Mouse (Mus musculus) neural tube, embryonic 13.5 days (tissue): ENCODE measurements around the gene Gm10053. TPM values are rescaled to one million over a fixed set of nuclear protein-coding genes. Genes with fewer than 3 reads are reported as not detected.

Experiments
- ATAC-seq: fragments of 200-750 bp; cut with Nextera tagmentation; 2 replicates; pipeline ENCODE4 v1.8.0; 2017; ENCODE audit warnings: low read depth, mild to moderate bottlenecking, moderate TSS enrichment, moderate library complexity
- H3K27ac ChIP-seq: fragments of 300-500 bp; sonication (generic); replicated peaks from 2 replicates; pipeline ENCODE4 v1.5.1; 2015; ENCODE audit warnings: moderate library complexity, mild to moderate bottlenecking, inconsistent platforms
- H3K27me3 ChIP-seq: fragments of 300-500 bp; sonication (generic); 2 replicates; pipeline ENCODE4 v1.6.1; 2015; ENCODE audit warnings: mild to moderate bottlenecking, inconsistent platforms
- H3K36me3 ChIP-seq: fragments of 300-500 bp; sonication (generic); 2 replicates; pipeline ENCODE4 v1.6.1; 2015; ENCODE audit warnings: mild to moderate bottlenecking, inconsistent platforms
- H3K4me1 ChIP-seq: fragments of 300-500 bp; sonication (generic); replicated peaks from 2 replicates; pipeline ENCODE4 v1.6.1; 2015; ENCODE audit warnings: inconsistent platforms
- H3K4me2 ChIP-seq: fragments of 300-500 bp; sonication (generic); 2 replicates; pipeline ENCODE4 v1.6.1; 2015; ENCODE audit warnings: inconsistent platforms, mild to moderate bottlenecking, moderate library complexity
- H3K4me3 ChIP-seq: fragments of 300-500 bp; sonication (generic); 2 replicates; pipeline ENCODE4 v1.5.1; 2015; ENCODE audit warnings: mild to moderate bottlenecking, inconsistent platforms
- H3K9ac ChIP-seq: fragments of 300-500 bp; sonication (generic); 2 replicates; pipeline ENCODE4 v1.6.1; 2015; ENCODE audit warnings: moderate library complexity, mild to moderate bottlenecking, inconsistent platforms
- H3K9me3 ChIP-seq: fragments of 300-500 bp; sonication (generic); 2 replicates; pipeline ENCODE4 v1.6.1; 2016; ENCODE audit warnings: inconsistent platforms
- WGBS: fragments of 180-500 bp; shearing (Covaris S2); methylation state at CpG from one replicate; pipeline ENCODE4 v1.1.7; 2015; 5-methylcytosine and 5-hydroxymethylcytosine counted together
- polyA plus RNA-seq: library from polyadenylated mRNA; unstranded; fragments of >200 nt; fragmentation: Nextera tagmentation; extraction: Ambion mirVana; gene quantifications from 2 replicates; pipeline ENCODE4 v1.2.1, GENCODE M21; 2015

Gene Gm10053
- polyA plus RNA-seq, 1 experiment from 2014 or later = 307 TPM

- peaks cover 72% of the 10 kb centered on the region for H3K27me3 ChIP-seq
- peaks cover 24% of the 10 kb centered on the region for H3K4me1 ChIP-seq
- no peaks in the 10 kb centered on the region for H3K36me3 ChIP-seq
- no peak overlapping the region for H3K4me2 ChIP-seq
- H3K4me3 ChIP-seq = no peak overlapping the region
- whole genome bisulfite sequencing = 6% methylated on average over 2 of the region's 2 CpGs
- no peak for ATAC-seq
- no peaks in the 10 kb centered on the region for H3K9me3 ChIP-seq
- H3K9ac ChIP-seq = no peak overlapping the region
- H3K27ac ChIP-seq = no peak overlapping the region
These were observed 26.8 kb downstream of the Gm10053 start for GRCm38 (mm10) chr19:24902256-24902655.

- no peak overlapping the region for H3K4me2 ChIP-seq
- H3K4me1 ChIP-seq = peaks cover 19% of the 10 kb centered on the region
- no peak for ATAC-seq
- H3K9ac ChIP-seq = no peak overlapping the region
- H3K27ac ChIP-seq = no peak overlapping the region
- no peaks in the 10 kb centered on the region for H3K9me3 ChIP-seq
- no peaks in the 10 kb centered on the region for H3K36me3 ChIP-seq
- WGBS = 66% methylated on average over 2 of the region's 2 CpGs
- peaks cover 67% of the 10 kb centered on the region for H3K27me3 ChIP-seq
- H3K4me3 ChIP-seq = no peak overlapping the region
These were observed 27.3 kb downstream of the Gm10053 start for GRCm38 (mm10) chr19:24902821-24903220.

GRCm38 (mm10) chr19:24907655-24908054 lies 32.2 kb downstream of the Gm10053 start:
- no peak overlapping the region for H3K27ac ChIP-seq
- H3K36me3 ChIP-seq = no peaks in the 10 kb centered on the region
- no peak overlapping the region for H3K4me2 ChIP-seq
- H3K4me3 ChIP-seq = no peak overlapping the region
- 96% methylated on average over 6 of the region's 6 CpGs for WGBS
- peaks cover 21% of the 10 kb centered on the region for H3K27me3 ChIP-seq
- no peaks in the 10 kb centered on the region for H3K4me1 ChIP-seq
- ATAC-seq = no peak
- H3K9me3 ChIP-seq = no peaks in the 10 kb centered on the region
- no peak overlapping the region for H3K9ac ChIP-seq

GRCm38 (mm10) chr19:24908385-24909155 lies 33.1 kb downstream of the Gm10053 start:
- H3K4me1 ChIP-seq = no peaks in the 10 kb centered on the region
- H3K4me2 ChIP-seq = no peak overlapping the region
- H3K36me3 ChIP-seq = no peaks in the 10 kb centered on the region
- H3K9me3 ChIP-seq = no peaks in the 10 kb centered on the region
- 91% methylated on average over 3 of the region's 3 CpGs for WGBS
- peaks cover 12% of the 10 kb centered on the region for H3K27me3 ChIP-seq
- no peak for ATAC-seq
- H3K27ac ChIP-seq = no peak overlapping the region
- H3K4me3 ChIP-seq = no peak overlapping the region
- no peak overlapping the region for H3K9ac ChIP-seq

- no peak overlapping the region for H3K27ac ChIP-seq
- H3K9ac ChIP-seq = no peak overlapping the region
- ATAC-seq = no peak
- no peaks in the 10 kb centered on the region for H3K9me3 ChIP-seq
- H3K36me3 ChIP-seq = peaks cover 23% of the 10 kb centered on the region
- H3K4me2 ChIP-seq = no peak overlapping the region
- 89% methylated on average over 5 of the region's 5 CpGs for WGBS
- no peaks in the 10 kb centered on the region for H3K27me3 ChIP-seq
- H3K4me3 ChIP-seq = no peak overlapping the region
- H3K4me1 ChIP-seq = no peaks in the 10 kb centered on the region
These were observed 45.4 kb downstream of the Gm10053 start for GRCm38 (mm10) chr19:24920866-24921265.

Other genes with a start within 250 kb of the Gm10053 start
- 1.5 and 2.2 TPM in 2 replicates for gene Tmem252, start 201.7 kb upstream of the Gm10053 start, polyA plus RNA-seq
- gene Pgm5, start 13.8 kb upstream of the Gm10053 start, polyA plus RNA-seq = 0.66 and 1.6 TPM in 2 replicates
- not detected in 2 replicates for gene Foxd4, start 25.5 kb downstream of the Gm10053 start, polyA plus RNA-seq
- 16.6 and 19.9 TPM in 2 replicates for gene Cbwd1, start 85.9 kb downstream of the Gm10053 start, polyA plus RNA-seq
- gene Dock8, start 123.8 kb downstream of the Gm10053 start, polyA plus RNA-seq = 1.5 and 2.5 TPM in 2 replicates